Mouse (Mus musculus) embryo, embryonic 10 days (tissue): ENCODE measurements at regions not wholly inside any gene's neighbourhood (a gene's known extent, or its start where the extent isn't known, plus 50 kb on each side); places are given as distances from the start of the nearest gene placed in this dataset.

Experiments
- DNase-seq: peaks from one replicate; pipeline ENCODE4 v3.0.0-alpha.2; 2015; ENCODE audit warnings: low spot score

DNA sequence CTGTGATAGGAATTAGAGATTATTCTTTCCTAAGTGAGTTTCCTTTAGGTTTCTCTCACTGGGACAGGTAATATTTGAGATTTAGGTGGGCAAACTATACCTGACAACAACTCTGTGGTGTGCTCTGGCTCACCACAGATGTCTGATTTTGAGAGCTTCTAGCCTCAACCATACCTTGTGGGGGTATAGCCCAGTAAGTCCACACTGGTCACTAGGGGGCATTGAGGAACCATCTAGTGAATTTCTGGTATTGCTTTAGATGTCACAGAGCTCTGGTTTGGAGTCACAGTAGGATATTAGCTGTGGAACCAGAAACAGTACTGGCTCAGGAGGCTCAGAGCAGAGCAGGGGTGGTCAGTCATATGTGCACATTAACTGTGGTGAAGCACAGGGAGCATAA is 91.5 kb upstream of the 2210010C04Rik start:
- DNase-seq: no peak

- DNase-seq: no peak
Measured at GRCm38 (mm10) chr6:41121641-41122040, 86.3 kb upstream of the 2210010C04Rik start.

DNA sequence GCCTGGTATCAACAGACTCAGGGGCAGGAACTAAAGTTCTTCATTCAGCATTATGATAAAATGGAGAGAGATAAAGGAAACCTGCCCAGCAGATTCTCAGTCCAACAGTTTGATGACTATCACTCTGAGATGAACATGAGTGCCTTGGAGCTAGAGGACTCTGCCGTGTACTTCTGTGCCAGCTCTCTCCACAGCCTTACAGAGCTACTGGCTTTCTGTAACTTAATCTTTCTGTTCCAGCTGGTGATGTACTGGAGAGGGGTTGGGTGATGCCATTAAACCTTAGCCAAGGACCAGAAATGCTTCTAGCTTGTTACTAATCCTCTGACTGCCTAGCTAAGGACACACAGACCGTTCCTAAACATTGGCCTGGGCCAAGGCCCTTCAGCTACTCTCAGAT is 83.9 kb upstream of the 2210010C04Rik start:
- no peak for DNase-seq

GRCm38 (mm10) chr6:41118201-41118976 is 83.1 kb upstream of the 2210010C04Rik start:
- peak; percentile 77 for DNase-seq

GRCm38 (mm10) chr6:41113943-41114342 is 78.6 kb upstream of the 2210010C04Rik start:
- no peak for DNase-seq

GRCm38 (mm10) chr6:41112861-41113610 is 77.7 kb upstream of the 2210010C04Rik start:
- DNase-seq: peak; percentile 66

GRCm38 (mm10) chr6:41111829-41112228 is 76.5 kb upstream of the 2210010C04Rik start:
- DNase-seq: no peak

DNA sequence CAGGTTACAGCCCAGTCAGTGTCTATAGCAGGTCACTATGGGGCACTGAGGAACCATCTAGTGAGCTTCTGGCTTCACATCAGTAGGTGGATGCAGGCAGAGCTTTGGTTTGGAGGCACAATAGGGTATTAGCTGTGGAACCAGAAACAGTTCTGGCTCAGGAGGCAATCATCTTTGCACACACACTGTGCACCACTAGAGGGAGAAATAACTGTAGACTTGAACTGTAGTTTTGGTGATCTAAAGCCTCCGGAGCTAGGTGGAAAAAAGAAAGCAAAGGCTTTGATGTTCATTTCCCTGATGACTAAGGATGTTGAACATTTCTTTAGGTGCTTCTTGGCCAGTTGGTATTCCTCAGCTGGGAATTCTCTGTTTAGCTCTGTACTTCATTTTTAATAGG is 73.6 kb upstream of the 2210010C04Rik start:
- DNase-seq: no peak

DNA sequence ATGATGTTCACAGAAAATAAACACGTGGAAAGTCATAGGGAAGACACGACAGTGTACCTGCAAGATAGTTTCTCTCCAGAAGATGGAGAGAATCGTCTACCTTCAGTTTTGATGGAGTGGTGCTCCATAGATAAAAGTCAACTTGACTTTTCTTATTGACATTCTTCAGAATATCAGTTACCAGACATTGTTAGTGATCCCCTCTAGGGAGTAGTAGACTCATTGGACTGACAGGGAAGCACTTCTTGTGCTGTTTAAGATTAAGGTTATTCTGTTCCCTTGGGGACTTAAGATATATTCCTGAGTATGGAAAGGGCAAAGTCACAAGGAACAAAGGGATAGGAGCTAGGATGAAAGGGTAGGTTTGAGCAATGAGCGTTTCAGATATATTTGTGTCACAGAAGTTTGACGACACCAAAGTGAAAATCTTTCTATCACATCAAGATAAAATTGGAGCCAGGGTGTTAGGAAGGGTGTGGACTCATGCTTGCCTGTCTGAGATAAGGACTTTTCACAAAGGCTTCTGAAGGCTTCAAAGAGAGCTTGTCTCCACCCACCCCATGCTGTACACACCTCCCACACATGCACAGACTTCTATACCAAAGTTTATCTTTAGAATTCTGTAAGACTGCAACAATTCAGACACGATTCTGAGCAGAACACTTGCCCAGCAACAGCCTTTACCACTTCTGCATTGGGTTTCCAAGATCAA is 68.5 kb upstream of the 2210010C04Rik start:
- DNase-seq: no peak

- DNase-seq: no peak
Measured at GRCm38 (mm10) chr6:41101997-41102396, 66.7 kb upstream of the 2210010C04Rik start.

DNA sequence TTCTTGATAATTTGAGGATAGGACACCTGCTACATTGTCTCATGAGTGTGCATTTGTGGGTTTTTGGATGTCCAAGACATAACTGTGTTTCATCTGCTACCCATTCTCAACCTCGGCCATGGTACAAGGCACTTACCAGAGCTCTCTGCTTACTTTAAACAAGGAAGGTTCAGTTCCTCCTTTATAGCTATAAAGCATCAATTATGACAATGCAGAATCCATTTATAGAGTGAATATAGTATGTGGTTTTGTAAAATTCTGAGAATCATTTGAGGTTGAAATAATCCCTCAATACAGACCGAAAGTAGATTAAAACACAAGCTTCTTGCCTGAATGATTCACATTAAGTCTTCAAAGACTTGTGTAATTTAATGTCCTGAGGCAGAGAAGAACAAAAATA is 64.9 kb upstream of the 2210010C04Rik start:
- DNase-seq: no peak

DNA sequence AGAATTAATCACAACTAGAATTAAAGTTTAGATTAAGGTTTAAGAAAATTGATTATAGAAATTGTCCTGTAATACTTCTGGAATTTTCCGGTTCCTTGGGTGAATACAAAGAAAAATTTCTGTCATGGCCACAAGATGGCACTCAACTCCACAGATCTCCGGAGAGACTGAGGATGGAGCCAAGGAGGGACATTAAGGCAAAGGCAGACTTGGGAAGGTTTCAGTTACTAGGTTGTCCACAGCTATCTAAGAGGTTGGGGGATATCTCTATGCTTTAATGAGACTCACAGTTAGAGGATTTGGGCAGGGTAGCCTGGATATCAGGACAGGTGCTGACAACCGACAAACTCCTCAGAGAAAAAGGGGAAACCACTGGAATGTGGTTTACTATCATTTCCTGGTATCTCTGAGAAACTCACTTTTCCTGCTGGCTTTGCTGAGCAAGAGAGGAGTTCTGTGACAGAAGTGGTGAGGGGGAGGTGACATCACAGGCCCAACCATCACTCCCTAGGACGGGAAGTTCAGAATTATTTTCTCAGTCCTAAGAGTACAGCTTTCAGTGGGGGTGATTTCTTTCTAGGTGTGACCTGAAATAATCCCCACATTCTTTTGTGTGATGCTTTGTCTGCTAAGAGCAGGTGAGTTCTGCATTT is 56.0 kb upstream of the 2210010C04Rik start:
- DNase-seq: peak; percentile 46
